In the genomic region with DNA sequence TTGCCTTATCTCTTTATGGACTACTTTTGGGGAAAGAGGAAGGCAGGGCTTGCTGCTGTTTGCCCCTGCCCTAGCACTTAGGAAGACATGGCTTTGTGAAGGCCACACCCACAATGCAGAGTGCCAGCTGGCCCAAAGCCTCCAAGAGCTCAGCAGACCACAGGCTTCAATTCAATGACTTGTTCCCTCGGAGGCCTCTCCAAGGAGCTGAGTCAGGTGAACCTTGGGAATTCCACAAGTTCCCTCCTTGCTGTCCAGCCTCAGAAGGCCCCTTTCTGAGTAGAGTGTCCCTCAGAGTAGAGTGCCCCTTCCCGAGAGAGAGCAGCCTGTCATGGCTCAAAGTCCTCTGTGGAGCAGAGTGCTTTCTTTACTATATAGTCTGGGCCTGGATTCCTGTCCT, we compare ENCODE assay signal across 8 mouse cellular contexts.
DNase-seq lines count a peak whose midpoint lies in the region; ATAC-seq lines count a peak whose summit lies in the region.

No protein-coding gene starts in this region.

- no peaks in the 10 kb centered on the region for H3K27me3 ChIP-seq in forebrain, embryonic 14.5 days (replicated peaks; ENCODE audit: control insufficient read depth, insufficient read depth, low read length)
- no peaks in the 10 kb centered on the region for H3K27me3 ChIP-seq in forebrain, embryonic 16.5 days (replicated peaks; ENCODE audit: control insufficient read depth, insufficient read depth, low read length)
- H3K27me3 ChIP-seq in embryonic facial prominence, embryonic 12.5 days: no peaks in the 10 kb centered on the region
- H3K27me3 ChIP-seq in limb, embryonic 13.5 days: 0 out of 2 replicates have a peak, but pooled peaks cover 3% of the 10 kb centered on the region

- no peak overlapping the region for H3K4me2 ChIP-seq in forebrain, embryonic 14.5 days (ENCODE audit: low read length)
- H3K4me2 ChIP-seq in forebrain, embryonic 16.5 days (ENCODE audit: low read length): no peak overlapping the region
- no peak overlapping the region for H3K4me2 ChIP-seq in embryonic facial prominence, embryonic 12.5 days (replicated peaks)
- peak overlapping the region; percentile 32 for H3K4me2 ChIP-seq in limb, embryonic 13.5 days (replicated peaks)

- no peaks in the 10 kb centered on the region for H3K9me3 ChIP-seq in forebrain, embryonic 14.5 days (replicated peaks; ENCODE audit: control insufficient read depth, low read length)
- H3K9me3 ChIP-seq in forebrain, embryonic 16.5 days (ENCODE audit: control insufficient read depth, low read length): no peaks in the 10 kb centered on the region
- no peaks in the 10 kb centered on the region for H3K9me3 ChIP-seq in embryonic facial prominence, embryonic 12.5 days
- H3K9me3 ChIP-seq in limb, embryonic 13.5 days: no peaks in the 10 kb centered on the region

- WGBS in forebrain, embryonic 14.5 days: 62% methylated on average over 2 of the region's 2 CpGs
- WGBS in forebrain, embryonic 16.5 days: 46% methylated on average over 2 of the region's 2 CpGs
- WGBS in embryonic facial prominence, embryonic 12.5 days: 49% methylated on average over 2 of the region's 2 CpGs
- 15% methylated on average over 2 of the region's 2 CpGs for WGBS in limb, embryonic 13.5 days

- no peak overlapping the region for H3K9ac ChIP-seq in forebrain, embryonic 14.5 days (ENCODE audit: low read length)
- no peak overlapping the region for H3K9ac ChIP-seq in forebrain, embryonic 16.5 days (replicated peaks; ENCODE audit: low read depth, low read length)
- no peak overlapping the region for H3K9ac ChIP-seq in embryonic facial prominence, embryonic 12.5 days
- no peak overlapping the region for H3K9ac ChIP-seq in limb, embryonic 13.5 days

- peaks cover 11% of the 10 kb centered on the region; the same call in 1 of the 2 replicates for H3K4me1 ChIP-seq in forebrain, embryonic 14.5 days (ENCODE audit: control insufficient read depth, insufficient read depth, low read length)
- peaks cover 17% of the 10 kb centered on the region; the same call in 1 of the 2 replicates for H3K4me1 ChIP-seq in forebrain, embryonic 16.5 days (replicated peaks; ENCODE audit: control insufficient read depth, insufficient read depth, low read length)
- H3K4me1 ChIP-seq in embryonic facial prominence, embryonic 12.5 days: peaks cover 46% of the 10 kb centered on the region
- peaks cover 55% of the 10 kb centered on the region for H3K4me1 ChIP-seq in limb, embryonic 13.5 days

- no peak overlapping the region for H3K4me3 ChIP-seq in forebrain, embryonic 14.5 days (ENCODE audit: low read depth, low read length)
- no peak overlapping the region for H3K4me3 ChIP-seq in forebrain, embryonic 16.5 days (replicated peaks; ENCODE audit: low read length)
- no peak overlapping the region for H3K4me3 ChIP-seq in embryonic facial prominence, embryonic 12.5 days
- H3K4me3 ChIP-seq in limb, embryonic 13.5 days: no peak overlapping the region

- intact Hi-C loops in heart, postnatal 36 days (cut with DNase I): loop anchor here (5.0 kb wide), 2 partner anchors 47 to 177 kb away; a partner anchor contains a TSS

- DNase-seq in forebrain, embryonic 14.5 days (ENCODE audit: low spot score): peak; percentile 33
- peak; percentile 71 to 72 for DNase-seq in heart, postnatal 36 days
- peak; percentile 41 for DNase-seq in ovary, postnatal 10 days (ENCODE audit: low spot score)
- no peak for DNase-seq in cerebellum, adult 11 months

- no peak overlapping the region for H3K27ac ChIP-seq in forebrain, embryonic 14.5 days (ENCODE audit: low read depth, low read length)
- no peak overlapping the region for H3K27ac ChIP-seq in forebrain, embryonic 16.5 days (ENCODE audit: low read length)
- H3K27ac ChIP-seq in embryonic facial prominence, embryonic 12.5 days: peak overlapping the region; percentile 25; the same call in 1 of the 2 replicates
- peak overlapping the region; percentile 52; the same call in 1 of the 2 replicates for H3K27ac ChIP-seq in limb, embryonic 13.5 days

- ATAC-seq in forebrain, embryonic 14.5 days: no peak
- no peak for ATAC-seq in forebrain, embryonic 16.5 days
- no peak for ATAC-seq in embryonic facial prominence, embryonic 12.5 days (ENCODE audit: insufficient number of reproducible peaks, insufficient read depth, low FRiP score, low TSS enrichment)
- ATAC-seq in limb, embryonic 13.5 days (ENCODE audit: low FRiP score, low read depth): no peak
- ATAC-seq in cerebellum, adult (ENCODE audit: insufficient number of reproducible peaks, low FRiP score, low TSS enrichment): no peak

- H3K36me3 ChIP-seq in forebrain, embryonic 14.5 days (ENCODE audit: control insufficient read depth, insufficient read depth, low read length): no peaks in the 10 kb centered on the region
- H3K36me3 ChIP-seq in forebrain, embryonic 16.5 days (ENCODE audit: control insufficient read depth, insufficient read depth): no peaks in the 10 kb centered on the region
- no peaks in the 10 kb centered on the region for H3K36me3 ChIP-seq in embryonic facial prominence, embryonic 12.5 days
- H3K36me3 ChIP-seq in limb, embryonic 13.5 days: no peaks in the 10 kb centered on the region

Comparison
In these comparisons a context has a peak if more than half of its experiments do, and no peak if none do; other contexts are left out.
1. H3K27ac ChIP-seq: peak in embryonic facial prominence, embryonic 12.5 days (single experiment) and limb, embryonic 13.5 days (single experiment); none in forebrain, embryonic 14.5 days (single experiment) and forebrain, embryonic 16.5 days (single experiment).